ENCODE assay signal across 9 mouse cellular contexts in the genomic region with DNA sequence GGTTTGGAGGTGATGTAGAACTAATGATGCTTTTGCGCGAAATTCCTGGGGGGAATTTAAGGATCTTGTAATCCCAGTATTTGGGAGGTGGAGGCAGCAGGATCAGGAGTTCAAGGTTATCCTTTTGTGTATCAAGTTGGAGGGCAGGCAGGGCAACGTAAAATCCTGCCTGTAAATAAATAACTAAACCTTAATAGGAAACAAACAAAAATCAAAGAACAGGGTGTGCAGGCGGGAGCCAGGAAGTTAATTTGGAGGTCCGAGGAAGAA. TPM values are rescaled to one million over a fixed set of nuclear protein-coding genes. Genes with fewer than 3 reads are reported as not detected.
DNase-seq lines count a peak whose midpoint lies in the region; ATAC-seq and TF ChIP-seq lines count a peak whose summit lies in the region.
"Had no signal": no experiment of that assay in that cellular context is flagged by ENCODE, and none has a peak within 500 bp of the region (broad histone marks: within the 10 kb centered on the region; RNA-seq: fewer than 3 reads in every experiment).

No protein-coding gene starts in this region.

- DNase-seq in cerebellum, adult 2 months: no peak
- DNase-seq in cerebellum, postnatal 14 days: no peak
- no peak for DNase-seq in frontal cortex, postnatal 36 days (ENCODE audit: low spot score in 2 of 2)
- DNase-seq in spleen, postnatal 14 days (ENCODE audit: low spot score in 2 of 2): no peak

- H3K4me3 ChIP-seq in cerebellum, adult 2 months (replicated peaks; ENCODE audit: insufficient read depth, low read depth, low read length): peak overlapping the region; percentile 82
- H3K4me3 ChIP-seq in megakaryocyte, embryonic 14.5 days (replicated peaks): peak overlapping the region; percentile 95
- peak overlapping the region; percentile 65 for H3K4me3 ChIP-seq in limb, embryonic 12.5 days (replicated peaks)
- H3K4me3 ChIP-seq in small intestine, adult 2 months (ENCODE audit: low read depth, low read length): peak overlapping the region; percentile 83

- no peak for ATAC-seq in megakaryocyte, adult 5-6 weeks (ENCODE audit: poor library complexity, severe bottlenecking)
- no peak for ATAC-seq in limb, embryonic 12.5 days (ENCODE audit: insufficient number of reproducible peaks, insufficient read depth, low FRiP score, low TSS enrichment, low read depth)

- H3K27me3 ChIP-seq in cerebellum, adult 2 months (ENCODE audit: control insufficient read depth, insufficient read depth, low read length): no peaks in the 10 kb centered on the region
- H3K27me3 ChIP-seq in megakaryocyte, embryonic 14.5 days (replicated peaks): no peaks in the 10 kb centered on the region
- no peaks in the 10 kb centered on the region for H3K27me3 ChIP-seq in limb, embryonic 12.5 days
- H3K27me3 ChIP-seq in small intestine, adult 2 months (ENCODE audit: control insufficient read depth, insufficient read depth, low read length): no peaks in the 10 kb centered on the region

- H3K4me1 ChIP-seq in cerebellum, adult 2 months (ENCODE audit: control insufficient read depth, insufficient read depth, low read length): peaks cover 7% of the 10 kb centered on the region
- peaks cover 42% of the 10 kb centered on the region for H3K4me1 ChIP-seq in megakaryocyte, embryonic 14.5 days
- peaks cover 7% of the 10 kb centered on the region; the same call in 1 of the 2 replicates for H3K4me1 ChIP-seq in limb, embryonic 12.5 days (replicated peaks)
- H3K4me1 ChIP-seq in small intestine, adult 2 months (ENCODE audit: control insufficient read depth, insufficient read depth, insufficient read length, low read length): peaks cover 23% of the 10 kb centered on the region

- TF ChIP-seq POLR2A in cerebellum, adult 2 months (IDR thresholded peaks at IDR 0.05; ENCODE audit: borderline replicate concordance, insufficient read depth, low read length): no peak
- no peak for TF ChIP-seq POLR2A in small intestine, adult 2 months (IDR thresholded peaks at IDR 0.05; ENCODE audit: low read depth, low read length)

- 25% methylated on average over 5 of the region's 5 CpGs for WGBS in cerebellum, adult 2 months
- WGBS in limb, embryonic 12.5 days: 16% methylated on average over 5 of the region's 5 CpGs
- WGBS in small intestine, adult 2 months: 11% methylated on average over 5 of the region's 5 CpGs

- no peaks in the 10 kb centered on the region for H3K9me3 ChIP-seq in megakaryocyte, embryonic 14.5 days
- no peaks in the 10 kb centered on the region for H3K9me3 ChIP-seq in limb, embryonic 12.5 days

- H3K36me3 ChIP-seq in megakaryocyte, embryonic 14.5 days (replicated peaks; ENCODE audit: low read length): peaks cover 43% of the 10 kb centered on the region
- H3K36me3 ChIP-seq in limb, embryonic 12.5 days: peaks cover 38% of the 10 kb centered on the region; the same call in 1 of the 2 replicates
- H3K36me3 ChIP-seq in small intestine, adult 2 months (ENCODE audit: control insufficient read depth, insufficient read depth, low read length): peaks cover 30% of the 10 kb centered on the region

- peak overlapping the region; percentile 56 for H3K9ac ChIP-seq in limb, embryonic 12.5 days (replicated peaks)

- H3K4me2 ChIP-seq in limb, embryonic 12.5 days: peak overlapping the region; percentile 63

- peak overlapping the region; percentile 41; the same call in 1 of the 2 replicates for H3K27ac ChIP-seq in cerebellum, adult 2 months (ENCODE audit: insufficient read depth, low read length)
- no peak overlapping the region for H3K27ac ChIP-seq in limb, embryonic 12.5 days
- H3K27ac ChIP-seq in small intestine, adult 2 months (ENCODE audit: insufficient read depth, low read depth, low read length): peak overlapping the region; percentile 56; the same call in 1 of the 2 replicates

- no peak for TF ChIP-seq CTCF in cerebellum, adult 2 months (IDR thresholded peaks at IDR 0.05; ENCODE audit: borderline replicate concordance, insufficient read depth, low read depth, low read length)
- no peak for TF ChIP-seq CTCF in small intestine, adult 2 months (IDR thresholded peaks at IDR 0.05; ENCODE audit: extremely low read depth, insufficient read length, insufficient replicate concordance, low read depth, low read length)

RNA-seq across cellular contexts. Expression of a gene that starts 0.4 kb away (rescaled TPM):
- 109 and 113 TPM in 2 replicates for polyA plus RNA-seq in cerebellum, adult 2 months (2012; rRNA removed)
- 18.7 and 29.5 TPM in 2 replicates for polyA plus RNA-seq in megakaryocyte, embryonic 14.5 days (2012; ENCODE audit: insufficient read depth, low replicate concordance)
- total RNA-seq in megakaryocyte, adult 5-6 weeks (2015): 18.7 and 19.8 TPM in 2 replicates
- total RNA-seq in megakaryocyte, adult 5-6 weeks (2017): 29.5 and 36.7 TPM in 2 replicates
- polyA plus RNA-seq in limb, embryonic 12.5 days (2016; fragmentation: Nextera tagmentation; extraction: Ambion mirVana): 34.8 and 37.8 TPM in 2 replicates
- polyA plus RNA-seq in small intestine, adult 2 months (2012; rRNA removed): 47.3 and 74.8 TPM in 2 replicates

RNA-seq across cellular contexts. Expression of a gene that starts 4.0 kb away (rescaled TPM):
- 0.11 and 0.13 TPM in 2 replicates for polyA plus RNA-seq in cerebellum, adult 2 months (2012; rRNA removed)
- polyA plus RNA-seq in megakaryocyte, embryonic 14.5 days (2012; ENCODE audit: insufficient read depth, low replicate concordance): not detected in 2 replicates
- total RNA-seq in megakaryocyte, adult 5-6 weeks (2015): not detected in 2 replicates
- total RNA-seq in megakaryocyte, adult 5-6 weeks (2017): not detected in 2 replicates
- polyA plus RNA-seq in limb, embryonic 12.5 days (2016; fragmentation: Nextera tagmentation; extraction: Ambion mirVana): not detected in 2 replicates
- 12.6 and 36.8 TPM in 2 replicates for polyA plus RNA-seq in small intestine, adult 2 months (2012; rRNA removed)
- polyA plus RNA-seq: urinary bladder, adult 2 months had no signal

RNA-seq across cellular contexts. Expression of a gene that starts 6.8 kb away (rescaled TPM):
- 0.52 and 1.0 TPM in 2 replicates for polyA plus RNA-seq in cerebellum, adult 2 months (2012; rRNA removed)
- 12.5 TPM in 1 of 2 replicates, not detected in the other for polyA plus RNA-seq in megakaryocyte, embryonic 14.5 days (2012; ENCODE audit: insufficient read depth, low replicate concordance)
- total RNA-seq in megakaryocyte, adult 5-6 weeks (2015): 18.3 and 18.4 TPM in 2 replicates
- total RNA-seq in megakaryocyte, adult 5-6 weeks (2017): 27.0 and 34.3 TPM in 2 replicates
- polyA plus RNA-seq in limb, embryonic 12.5 days (2016; fragmentation: Nextera tagmentation; extraction: Ambion mirVana): 2.7 and 2.8 TPM in 2 replicates
- polyA plus RNA-seq in small intestine, adult 2 months (2012; rRNA removed): 4.7 and 8.2 TPM in 2 replicates

RNA-seq across cellular contexts. Expression of a gene that starts 39.1 kb away (rescaled TPM):
- 87.3 and 94.0 TPM in 2 replicates for polyA plus RNA-seq in cerebellum, adult 2 months (2012; rRNA removed)
- polyA plus RNA-seq in megakaryocyte, embryonic 14.5 days (2012; ENCODE audit: insufficient read depth, low replicate concordance): 31.9 and 39.7 TPM in 2 replicates
- total RNA-seq in megakaryocyte, adult 5-6 weeks (2015): 40.4 TPM in 2 replicates
- 39.9 and 50.1 TPM in 2 replicates for total RNA-seq in megakaryocyte, adult 5-6 weeks (2017)
- 57.5 and 61.3 TPM in 2 replicates for polyA plus RNA-seq in limb, embryonic 12.5 days (2016; fragmentation: Nextera tagmentation; extraction: Ambion mirVana)
- polyA plus RNA-seq in small intestine, adult 2 months (2012; rRNA removed): 75.8 and 98.5 TPM in 2 replicates

RNA-seq across cellular contexts. Expression of a gene that starts 39.3 kb away (rescaled TPM):
- 42.3 and 42.8 TPM in 2 replicates for polyA plus RNA-seq in cerebellum, adult 2 months (2012; rRNA removed)
- polyA plus RNA-seq in megakaryocyte, embryonic 14.5 days (2012; ENCODE audit: insufficient read depth, low replicate concordance): 233 and 501 TPM in 2 replicates
- 31.5 and 33.7 TPM in 2 replicates for total RNA-seq in megakaryocyte, adult 5-6 weeks (2015)
- total RNA-seq in megakaryocyte, adult 5-6 weeks (2017): 19.4 and 20.9 TPM in 2 replicates
- 74.1 and 74.2 TPM in 2 replicates for polyA plus RNA-seq in limb, embryonic 12.5 days (2016; fragmentation: Nextera tagmentation; extraction: Ambion mirVana)
- 31.7 and 64.7 TPM in 2 replicates for polyA plus RNA-seq in small intestine, adult 2 months (2012; rRNA removed)

Comparison
In these comparisons a context has a peak if more than half of its experiments do, and no peak if none do; other contexts are left out.
1. RNA of a gene that starts 4.0 kb away (polyA plus RNA-seq): 12.6 to 36.8 TPM in small intestine, adult 2 months; 0.11 to 0.13 TPM in cerebellum, adult 2 months, not detected in megakaryocyte, embryonic 14.5 days and not detected in limb, embryonic 12.5 days; every median in the first group is over 10 times any median in the second.
2. Peak in every context shown above with its lines, with median percentiles within 50 percentile points of each other: H3K4me3 ChIP-seq.